Mouse (Mus musculus) neural tube, postnatal 0 days (tissue): ENCODE measurements around the gene Serpini1. TPM values are rescaled to one million over a fixed set of nuclear protein-coding genes. Genes with fewer than 3 reads are reported as not detected.

Source experiments
- polyA plus RNA-seq: library from polyadenylated mRNA; unstranded; fragments of >200 nt; fragmentation: Nextera tagmentation; extraction: Ambion mirVana; gene quantifications from 2 replicates; pipeline ENCODE4 v1.2.1, GENCODE M21; 2015

The Serpini1 gene
- 116 and 120 TPM in 2 replicates for polyA plus RNA-seq

GRCm38 (mm10) chr3:75557292-75557691 lies at the start of gene Serpini1:
Serpini1 (plus strand) TSS chr3:75557547.

GRCm38 (mm10) chr3:75556695-75557291 lies 554 bp upstream of the Serpini1 start, which contains the start of gene Pdcd10:
Pdcd10 (minus strand) TSS chr3:75556856.

Other genes starting within 250 kb of the Serpini1 start
- 0.14 and 0.26 TPM in 2 replicates for gene Wdr49, start 75.4 kb upstream of the Serpini1 start, polyA plus RNA-seq
- 101 and 110 TPM in 2 replicates for gene Pdcd10, start 691 bp upstream of the Serpini1 start, polyA plus RNA-seq
- not detected in 2 replicates for gene Gm29133, start 190.7 kb downstream of the Serpini1 start, polyA plus RNA-seq